Mouse (Mus musculus) MEL-GATA-1-ER (cell line): ENCODE results near the gene Cep55.

Source experiments
- DNase-seq: peaks from one replicate; pipeline ENCODE4 v3.0.0-alpha.2; 2012; ENCODE audit warnings: low read depth; ENCODE audit errors: extremely low read depth

The Cep55 gene

GRCm38 (mm10) chr19:38043281-38043981 lies 11.4 kb upstream of the Cep55 start, which contains the start of gene Myof:
TSS of gene Myof (minus strand) at chr19:38043577.
- DNase-seq: no peak

- no peak for DNase-seq
Observed at GRCm38 (mm10) chr19:38045198-38045597, 9.6 kb upstream of the Cep55 start.

GRCm38 (mm10) chr19:38049686-38050085 lies 5.1 kb upstream of the Cep55 start:
- DNase-seq: no peak

GRCm38 (mm10) chr19:38053227-38054041 lies 1.4 kb upstream of the Cep55 start:
- no peak for DNase-seq

- peak; percentile 63 for DNase-seq
Observed at GRCm38 (mm10) chr19:38054149-38054719, 577 bp upstream of the Cep55 start.

GRCm38 (mm10) chr19:38055798-38056197 lies 987 bp downstream of the Cep55 start:
- DNase-seq: peak; percentile 11

- no peak for DNase-seq
Observed at GRCm38 (mm10) chr19:38056276-38056675, 1.5 kb downstream of the Cep55 start.

- DNase-seq: no peak
Observed at GRCm38 (mm10) chr19:38056931-38057330, 2.1 kb downstream of the Cep55 start.

- no peak for DNase-seq
Observed at GRCm38 (mm10) chr19:38063201-38063600, 8.4 kb downstream of the Cep55 start.

GRCm38 (mm10) chr19:38064051-38064450 lies 9.2 kb downstream of the Cep55 start:
- DNase-seq: no peak

- DNase-seq: no peak
Observed at GRCm38 (mm10) chr19:38073226-38073625, 18.4 kb downstream of the Cep55 start.

- DNase-seq: no peak
Observed at GRCm38 (mm10) chr19:38075051-38075450, 20.2 kb downstream of the Cep55 start.

GRCm38 (mm10) chr19:38076251-38076650 lies 21.4 kb downstream of the Cep55 start:
- DNase-seq: no peak

GRCm38 (mm10) chr19:38077851-38078540 lies 23.2 kb downstream of the Cep55 start:
- no peak for DNase-seq

GRCm38 (mm10) chr19:38081361-38081760 lies 26.6 kb downstream of the Cep55 start:
- no peak for DNase-seq

- no peak for DNase-seq
Observed at GRCm38 (mm10) chr19:38082931-38083525, 28.2 kb downstream of the Cep55 start.

GRCm38 (mm10) chr19:38085841-38086240 lies 31.0 kb downstream of the Cep55 start:
- no peak for DNase-seq

GRCm38 (mm10) chr19:38086948-38087551 lies 32.2 kb downstream of the Cep55 start:
- no peak for DNase-seq

GRCm38 (mm10) chr19:38089358-38089757 lies 34.5 kb downstream of the Cep55 start:
- DNase-seq: no peak

- no peak for DNase-seq
Observed at GRCm38 (mm10) chr19:38091512-38091985, 36.7 kb downstream of the Cep55 start.

- DNase-seq: no peak
Observed at GRCm38 (mm10) chr19:38096231-38096630, 41.4 kb downstream of the Cep55 start.
